Mouse (Mus musculus) intestine, embryonic 15.5 days (tissue): ENCODE measurements around the gene Ckap2l. TPM values are rescaled to one million over a fixed set of nuclear protein-coding genes. Genes with fewer than 3 reads are reported as not detected.

Experiments
- ATAC-seq: fragments of 200-750 bp; cut with Nextera tagmentation; 2 replicates; pipeline ENCODE4 v1.8.0; 2017; ENCODE audit warnings: moderate TSS enrichment, moderate library complexity
- H3K27ac ChIP-seq: fragments of 300-500 bp; sonication (generic); 2 replicates; pipeline ENCODE4 v1.5.1; 2015; ENCODE audit warnings: mild to moderate bottlenecking, inconsistent platforms
- H3K27me3 ChIP-seq: fragments of 300-500 bp; sonication (generic); replicated peaks from 2 replicates; pipeline ENCODE4 v1.6.1; 2015; ENCODE audit warnings: inconsistent platforms
- H3K36me3 ChIP-seq: fragments of 300-500 bp; sonication (generic); 2 replicates; pipeline ENCODE4 v1.6.1; 2015; ENCODE audit warnings: inconsistent platforms
- H3K4me1 ChIP-seq: fragments of 300-500 bp; sonication (generic); replicated peaks from 2 replicates; pipeline ENCODE4 v1.6.1; 2015; ENCODE audit warnings: inconsistent platforms
- H3K4me2 ChIP-seq: fragments of 300-500 bp; sonication (generic); replicated peaks from 2 replicates; pipeline ENCODE4 v1.6.1; 2015; ENCODE audit warnings: mild to moderate bottlenecking, inconsistent platforms
- H3K4me3 ChIP-seq: fragments of 300-500 bp; sonication (generic); replicated peaks from 2 replicates; pipeline ENCODE4 v1.5.1; 2015; ENCODE audit warnings: inconsistent platforms
- H3K9ac ChIP-seq: fragments of 300-500 bp; sonication (generic); 2 replicates; pipeline ENCODE4 v1.6.1; 2015; ENCODE audit warnings: inconsistent platforms
- H3K9me3 ChIP-seq: fragments of 300-500 bp; sonication (generic); 2 replicates; pipeline ENCODE4 v1.6.1; 2016; ENCODE audit warnings: inconsistent platforms
- WGBS: fragments of 180-500 bp; shearing (Covaris S2); methylation state at CpG from one replicate; pipeline ENCODE4 v1.1.7; 2015; 5-methylcytosine and 5-hydroxymethylcytosine counted together
- polyA plus RNA-seq: library from polyadenylated mRNA; unstranded; fragments of >200 nt; fragmentation: Nextera tagmentation; extraction: Ambion mirVana; gene quantifications from 2 replicates; pipeline ENCODE4 v1.2.1, GENCODE M21; 2015

Ckap2l gene
- polyA plus RNA-seq, 1 experiment from 2014 or later = 35.8 TPM

DNA sequence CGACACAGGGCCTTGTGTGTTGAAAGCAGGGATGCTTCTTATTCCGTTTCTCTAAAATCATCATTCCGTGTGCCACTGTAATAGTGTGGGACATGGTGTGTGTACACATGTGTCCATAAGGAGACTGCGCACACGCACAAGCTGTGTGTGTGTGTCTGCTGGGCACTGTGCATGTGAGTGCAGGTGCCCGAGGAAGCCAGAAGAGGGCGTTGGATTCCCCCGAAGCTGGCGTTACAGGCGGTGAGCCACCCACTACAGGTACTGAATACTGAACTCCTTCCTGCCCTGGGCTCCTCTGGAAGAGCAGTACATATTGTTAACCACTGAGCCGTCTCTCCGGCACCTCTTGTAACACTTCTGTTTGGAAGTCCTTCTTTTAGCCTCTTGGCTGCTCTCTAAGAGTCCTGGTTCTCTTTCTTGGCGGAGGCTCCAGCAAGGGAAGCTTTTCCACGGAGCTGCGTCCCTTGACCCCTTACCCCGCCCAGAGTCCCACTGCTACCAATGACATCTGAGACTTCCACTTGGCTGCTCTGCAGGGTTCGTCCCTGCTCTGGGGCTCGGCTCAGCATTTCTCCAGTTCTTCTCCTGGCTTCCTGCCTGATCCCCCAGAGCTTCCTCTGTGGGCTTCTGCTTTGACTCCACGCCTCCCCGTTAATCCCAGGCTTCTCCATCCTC, 52.4 kb downstream of the Ckap2l start:
- H3K27me3 ChIP-seq = no peaks in the 10 kb centered on the region
- no peaks in the 10 kb centered on the region for H3K9me3 ChIP-seq
- H3K36me3 ChIP-seq = no peaks in the 10 kb centered on the region
- H3K4me2 ChIP-seq = peak overlapping the region; percentile 9; the same call in 1 of the 2 replicates
- WGBS = 74% methylated on average over 20 of the region's 20 CpGs
- no peak overlapping the region for H3K4me3 ChIP-seq
- no peak overlapping the region for H3K9ac ChIP-seq
- H3K27ac ChIP-seq = no peak overlapping the region
- ATAC-seq = no peak
- peaks cover 17% of the 10 kb centered on the region; the same call in 1 of the 2 replicates for H3K4me1 ChIP-seq

DNA sequence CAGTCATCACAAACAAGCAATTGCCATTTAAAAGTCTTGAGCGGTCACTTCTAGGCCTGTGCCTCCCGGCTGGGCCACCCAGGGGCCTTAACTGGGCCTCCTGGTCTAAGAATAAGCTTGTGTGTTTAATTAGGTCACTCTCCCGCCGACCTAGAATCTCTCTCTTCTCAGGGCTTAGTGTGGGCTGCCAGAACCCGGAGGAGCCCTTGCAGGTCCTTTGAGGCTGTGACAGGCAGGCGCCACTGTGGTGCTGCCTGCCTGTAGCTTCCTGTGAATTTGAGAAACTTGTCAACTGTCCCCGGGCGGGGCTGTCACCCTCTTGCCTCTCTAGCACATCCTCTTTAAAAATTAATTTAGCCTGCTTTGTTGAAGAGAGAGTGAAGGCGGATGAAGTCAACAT, 53.2 kb downstream of the Ckap2l start:
- H3K27ac ChIP-seq = no peak overlapping the region
- no peak for ATAC-seq
- peaks cover 17% of the 10 kb centered on the region; the same call in 1 of the 2 replicates for H3K4me1 ChIP-seq
- no peak overlapping the region for H3K4me3 ChIP-seq
- WGBS = 47% methylated on average over 9 of the region's 9 CpGs
- no peaks in the 10 kb centered on the region for H3K27me3 ChIP-seq
- H3K4me2 ChIP-seq = no peak overlapping the region
- no peaks in the 10 kb centered on the region for H3K36me3 ChIP-seq
- no peaks in the 10 kb centered on the region for H3K9me3 ChIP-seq
- no peak overlapping the region for H3K9ac ChIP-seq

DNA sequence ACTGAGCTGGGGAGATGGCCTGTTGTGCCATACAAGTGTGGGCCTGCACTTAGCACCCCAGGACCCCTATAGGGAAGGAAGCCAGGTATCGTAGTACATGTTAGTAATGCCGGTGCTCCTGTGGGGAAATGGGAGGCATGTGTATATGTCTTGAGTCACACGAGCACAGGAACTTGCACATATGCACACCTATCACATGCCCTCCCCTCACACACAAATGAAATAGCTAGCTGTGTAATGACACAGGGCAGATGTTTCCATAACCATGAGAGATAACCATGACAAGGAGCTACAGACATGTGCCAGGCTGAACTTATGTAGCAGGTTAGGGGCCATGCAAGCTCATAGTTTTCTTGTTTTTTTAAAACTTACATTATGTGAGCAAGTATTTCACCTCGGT, 54.0 kb downstream of the Ckap2l start:
- Histone ChIP-seq H3K27ac (no peak overlapping the region), H3K27me3 (no peaks in the 10 kb centered on the region), H3K4me1 (peaks cover 17% of the 10 kb centered on the region; the same call in 1 of the 2 replicates), H3K4me2 (no peak overlapping the region), H3K4me3 (no peak overlapping the region), H3K36me3 (no peaks in the 10 kb centered on the region), H3K9me3 (no peaks in the 10 kb centered on the region), H3K9ac (no peak overlapping the region)
- ATAC-seq = no peak
- 89% methylated on average over 4 of the region's 4 CpGs for WGBS

- Histone ChIP-seq H3K4me3 (no peak overlapping the region), H3K4me1 (peaks cover 14% of the 10 kb centered on the region; the same call in 1 of the 2 replicates), H3K36me3 (no peaks in the 10 kb centered on the region), H3K27me3 (no peaks in the 10 kb centered on the region), H3K9ac (no peak overlapping the region), H3K9me3 (no peaks in the 10 kb centered on the region), H3K4me2 (no peak overlapping the region), H3K27ac (no peak overlapping the region)
- 56% methylated on average over 7 of the region's 7 CpGs for WGBS
- no peak for ATAC-seq
Measured at GRCm38 (mm10) chr2:129241845-129242833, 54.9 kb downstream of the Ckap2l start.

DNA sequence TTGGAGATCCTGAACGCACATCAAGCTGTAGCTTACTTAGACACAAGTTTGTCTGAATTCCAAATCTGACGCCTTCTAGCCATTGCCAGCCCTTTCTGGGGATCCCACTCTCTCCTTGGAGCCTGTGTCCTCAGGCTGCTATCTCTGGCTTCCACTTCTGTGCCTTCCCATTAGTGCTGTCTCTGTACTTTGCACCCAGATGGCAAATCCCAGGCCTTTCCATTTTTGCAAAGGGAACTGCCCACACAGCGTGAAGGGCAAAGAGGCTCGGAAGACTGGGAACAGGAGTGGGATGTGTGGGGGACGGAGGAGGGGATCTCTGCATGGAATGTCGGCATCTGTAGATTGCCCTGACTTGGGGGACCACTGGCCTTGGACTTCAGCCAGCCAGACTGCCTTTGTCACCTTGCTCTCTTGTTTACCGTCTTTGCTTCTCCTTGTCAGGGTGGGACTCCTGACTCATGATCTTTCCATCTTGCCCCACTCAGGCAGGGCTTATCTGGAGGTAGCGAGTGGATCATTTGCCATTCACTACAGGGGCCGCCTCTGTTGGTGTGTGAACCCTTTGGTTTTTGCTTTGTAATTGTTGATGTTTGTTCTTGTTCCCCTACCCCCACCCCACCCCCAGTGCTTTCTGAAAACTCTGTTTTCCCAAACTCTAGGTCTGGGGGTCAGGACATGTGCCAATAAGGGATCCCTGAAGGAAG, 56.1 kb downstream of the Ckap2l start:
- ATAC-seq = peak; percentile 44; the same call in 1 of the 2 replicates
- Histone ChIP-seq H3K4me3 (no peak overlapping the region), H3K4me1 (peaks cover 12% of the 10 kb centered on the region; the same call in 1 of the 2 replicates), H3K27ac (no peak overlapping the region), H3K9ac (no peak overlapping the region), H3K36me3 (no peaks in the 10 kb centered on the region), H3K9me3 (no peaks in the 10 kb centered on the region), H3K4me2 (no peak overlapping the region), H3K27me3 (no peaks in the 10 kb centered on the region)
- 58% methylated on average over 9 of the region's 9 CpGs for WGBS

- WGBS = 86% methylated on average over 4 of the region's 4 CpGs
- Histone ChIP-seq H3K9ac (no peak overlapping the region), H3K4me2 (no peak overlapping the region), H3K4me1 (0 out of 2 replicates have a peak, but pooled peaks cover 8% of the 10 kb centered on the region), H3K4me3 (no peak overlapping the region), H3K36me3 (no peaks in the 10 kb centered on the region), H3K9me3 (no peaks in the 10 kb centered on the region), H3K27me3 (no peaks in the 10 kb centered on the region), H3K27ac (no peak overlapping the region)
- ATAC-seq = no peak
Measured at GRCm38 (mm10) chr2:129236526-129236925, 60.5 kb downstream of the Ckap2l start.

GRCm38 (mm10) chr2:129234731-129235130, 62.3 kb downstream of the Ckap2l start:
- no peaks in the 10 kb centered on the region for H3K9me3 ChIP-seq
- H3K4me3 ChIP-seq = no peak overlapping the region
- no peaks in the 10 kb centered on the region for H3K36me3 ChIP-seq
- H3K4me1 ChIP-seq = 0 out of 2 replicates have a peak, but pooled peaks cover 3% of the 10 kb centered on the region
- H3K27ac ChIP-seq = no peak overlapping the region
- no peak overlapping the region for H3K9ac ChIP-seq
- 40% methylated on average over 2 of the region's 2 CpGs for WGBS
- no peak overlapping the region for H3K4me2 ChIP-seq
- no peak for ATAC-seq
- H3K27me3 ChIP-seq = no peaks in the 10 kb centered on the region

DNA sequence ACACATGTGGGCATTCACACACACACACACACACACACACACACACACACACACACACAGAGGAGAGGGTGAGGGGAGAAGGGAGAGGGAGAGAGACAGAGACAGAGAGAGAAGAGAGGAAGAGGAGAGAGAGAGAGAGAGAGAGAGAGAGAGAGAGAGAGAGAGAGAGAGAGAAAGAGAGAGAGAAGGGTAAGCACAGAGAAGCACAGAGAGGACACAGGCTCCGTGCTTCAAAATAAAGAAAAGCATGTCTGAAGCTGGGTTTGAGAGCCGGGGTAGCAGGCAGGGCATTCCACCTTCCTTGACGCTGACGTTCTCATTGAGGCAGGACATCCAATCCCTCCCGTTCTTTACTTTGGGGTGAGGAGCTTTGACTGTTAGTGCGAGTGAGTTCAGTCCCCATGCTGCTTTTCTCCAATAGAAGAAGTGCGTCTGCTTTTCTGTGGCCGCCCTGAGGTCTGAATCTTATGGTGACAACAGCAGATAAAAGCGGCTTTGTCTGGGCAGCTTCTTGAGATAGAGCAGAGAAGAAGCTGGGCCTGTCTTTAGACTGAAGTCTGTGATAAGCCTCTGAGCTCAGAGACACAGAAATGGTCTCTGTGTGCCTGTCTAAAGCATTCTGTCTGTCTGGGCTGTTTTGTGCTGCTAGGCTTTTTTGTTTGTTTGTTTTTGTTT, 63.1 kb downstream of the Ckap2l start:
- H3K27me3 ChIP-seq = no peaks in the 10 kb centered on the region
- no peak for ATAC-seq
- H3K9me3 ChIP-seq = no peaks in the 10 kb centered on the region
- H3K9ac ChIP-seq = no peak overlapping the region
- H3K36me3 ChIP-seq = no peaks in the 10 kb centered on the region
- no peak overlapping the region for H3K4me3 ChIP-seq
- WGBS = 35% methylated on average over 9 of the region's 9 CpGs
- 0 out of 2 replicates have a peak, but pooled peaks cover 3% of the 10 kb centered on the region for H3K4me1 ChIP-seq
- no peak overlapping the region for H3K4me2 ChIP-seq
- H3K27ac ChIP-seq = no peak overlapping the region

- Histone ChIP-seq H3K4me2 (no peak overlapping the region), H3K9ac (no peak overlapping the region), H3K4me1 (0 out of 2 replicates have a peak, but pooled peaks cover 3% of the 10 kb centered on the region), H3K27me3 (no peaks in the 10 kb centered on the region), H3K36me3 (no peaks in the 10 kb centered on the region), H3K4me3 (no peak overlapping the region), H3K9me3 (no peaks in the 10 kb centered on the region), H3K27ac (no peak overlapping the region)
- WGBS = 91% methylated on average over 1 of the region's 1 CpGs
- ATAC-seq = no peak
Measured at GRCm38 (mm10) chr2:129233218-129233617, 63.8 kb downstream of the Ckap2l start.

GRCm38 (mm10) chr2:129232484-129232883, 64.5 kb downstream of the Ckap2l start:
- no peaks in the 10 kb centered on the region for H3K27me3 ChIP-seq
- no peak overlapping the region for H3K4me2 ChIP-seq
- no peak overlapping the region for H3K4me3 ChIP-seq
- no peaks in the 10 kb centered on the region for H3K9me3 ChIP-seq
- 68% methylated on average over 9 of the region's 9 CpGs for WGBS
- H3K9ac ChIP-seq = no peak overlapping the region
- no peak overlapping the region for H3K27ac ChIP-seq
- H3K4me1 ChIP-seq = 0 out of 2 replicates have a peak, but pooled peaks cover 3% of the 10 kb centered on the region
- ATAC-seq = peak; percentile 94
- no peaks in the 10 kb centered on the region for H3K36me3 ChIP-seq

DNA sequence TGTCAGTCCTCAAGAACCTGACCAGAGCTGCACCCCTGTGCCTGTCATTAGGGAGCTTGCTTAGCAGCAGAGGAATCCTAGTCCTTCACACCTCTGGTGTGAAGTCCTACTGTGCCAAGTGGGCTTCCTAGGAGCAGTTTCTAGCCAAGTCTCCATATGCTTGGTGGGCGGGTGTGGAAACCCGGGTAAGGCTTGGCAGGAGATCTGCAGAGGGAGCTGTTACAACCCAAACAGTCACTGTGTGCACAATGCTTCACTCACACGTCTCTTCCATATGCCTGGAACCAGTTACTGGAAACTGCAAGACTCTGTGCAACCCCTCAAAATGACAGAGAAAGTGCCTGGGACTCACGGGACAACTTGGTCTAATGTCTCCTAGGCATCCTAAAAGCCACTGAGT, 65.0 kb downstream of the Ckap2l start:
- ATAC-seq = peak; percentile 24; the same call in 1 of the 2 replicates

More for the DNA sequence above, 65.0 kb downstream of the Ckap2l start:
- Histone ChIP-seq H3K4me3 (no peak overlapping the region), H3K27me3 (no peaks in the 10 kb centered on the region), H3K4me2 (no peak overlapping the region), H3K36me3 (no peaks in the 10 kb centered on the region), H3K4me1 (0 out of 2 replicates have a peak, but pooled peaks cover 3% of the 10 kb centered on the region), H3K27ac (no peak overlapping the region), H3K9ac (no peak overlapping the region), H3K9me3 (no peaks in the 10 kb centered on the region)
- 38% methylated on average over 4 of the region's 4 CpGs for WGBS
